Mouse (Mus musculus) spleen, adult 18-20 months (tissue): ENCODE results near the gene Mogs.

Source experiments
- DNase-seq, 2 experiments: peaks; one replicate each; pipeline ENCODE4 v3.0.0; 2022; ENCODE audit warnings: mixed read lengths in 2 of 2

The Mogs gene

DNA sequence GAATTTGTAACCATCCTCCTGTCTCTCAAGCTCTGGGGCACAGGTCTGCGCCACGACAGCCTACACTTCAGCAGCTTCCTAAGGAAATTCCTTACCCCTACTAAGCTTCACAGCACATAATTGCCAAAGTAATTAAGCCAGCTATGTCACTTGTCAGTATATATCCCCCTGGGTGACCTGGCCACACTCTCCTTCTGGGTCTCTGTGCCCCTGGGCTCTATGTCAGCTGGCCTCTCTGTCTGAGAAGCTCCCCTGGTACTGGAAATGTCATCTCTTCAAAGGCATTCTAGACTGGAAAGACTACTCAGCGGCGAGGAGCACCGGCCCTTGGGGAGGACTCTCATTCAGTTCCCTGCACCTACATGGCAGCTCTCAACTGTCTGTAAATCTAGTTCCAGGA is 7.7 kb downstream of the Mogs start:
- no peak for DNase-seq

DNA sequence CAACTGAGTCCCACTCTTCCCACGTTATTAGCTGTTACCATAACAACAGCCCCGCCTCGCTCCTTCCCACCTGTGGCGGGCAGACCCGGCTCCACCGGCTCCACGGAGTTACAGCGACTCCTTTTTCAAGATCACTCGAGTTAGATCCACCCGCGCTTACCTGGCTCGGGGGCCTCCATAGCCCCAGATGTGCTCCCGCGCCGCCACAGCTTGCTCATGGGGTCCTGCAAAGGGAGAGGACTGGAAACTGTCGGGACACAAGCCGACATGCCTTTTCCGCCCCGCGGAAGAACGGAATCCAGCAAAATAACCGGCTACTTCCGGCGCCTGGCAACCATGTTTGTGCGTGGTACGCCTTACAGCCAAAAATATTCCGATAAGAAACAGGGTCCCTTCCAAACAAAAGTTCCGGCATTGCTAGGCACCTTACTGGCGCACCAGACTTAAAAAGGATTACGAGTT is 9.6 kb downstream of the Mogs start:
- peak; percentile 76 to 84 for DNase-seq

DNA sequence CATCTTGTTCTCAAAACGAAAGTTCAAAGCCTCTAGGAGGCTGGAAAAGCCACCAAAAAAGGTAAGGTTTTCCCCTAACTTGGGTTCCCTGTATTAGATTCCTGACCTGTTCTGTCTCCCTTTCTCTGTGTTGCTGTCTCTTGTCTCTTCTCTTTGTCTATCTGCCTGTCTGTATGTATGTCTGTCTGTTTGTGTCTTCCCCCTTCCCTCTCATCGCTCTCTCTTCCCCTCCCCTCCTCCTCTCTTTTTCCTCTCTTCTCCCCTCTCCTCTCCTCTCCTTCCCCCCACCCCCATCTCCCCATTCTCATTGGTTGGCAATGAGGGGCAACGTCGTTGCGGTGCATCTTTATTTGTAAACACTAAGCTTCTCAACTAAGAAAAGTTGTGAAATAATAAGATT is 10.0 kb downstream of the Mogs start, which contains the start of gene Ino80b:
TSS of gene Ino80b (minus strand) at position 101 of the 400 bp plus-strand sequence.
- DNase-seq, result no peak

DNA sequence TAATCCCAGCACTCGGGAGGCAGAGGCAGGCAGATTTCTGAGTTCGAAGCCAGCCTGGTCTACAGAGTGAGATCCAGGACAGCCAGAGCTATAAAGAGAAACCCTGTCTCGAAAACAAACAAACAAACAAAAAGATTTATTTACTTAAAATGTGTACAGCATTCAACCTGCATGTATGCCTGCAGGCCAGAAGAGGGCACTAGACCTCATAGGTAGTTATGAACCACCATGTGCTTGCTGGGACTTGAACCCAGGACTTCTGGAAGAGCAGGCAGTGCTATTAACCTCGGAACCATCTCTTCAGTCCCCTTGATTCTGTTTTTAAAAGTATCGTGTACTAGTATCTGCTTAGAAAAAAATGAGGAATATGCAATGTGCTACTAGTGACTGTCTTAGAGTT is 12.1 kb downstream of the Mogs start:
- no peak for DNase-seq

DNA sequence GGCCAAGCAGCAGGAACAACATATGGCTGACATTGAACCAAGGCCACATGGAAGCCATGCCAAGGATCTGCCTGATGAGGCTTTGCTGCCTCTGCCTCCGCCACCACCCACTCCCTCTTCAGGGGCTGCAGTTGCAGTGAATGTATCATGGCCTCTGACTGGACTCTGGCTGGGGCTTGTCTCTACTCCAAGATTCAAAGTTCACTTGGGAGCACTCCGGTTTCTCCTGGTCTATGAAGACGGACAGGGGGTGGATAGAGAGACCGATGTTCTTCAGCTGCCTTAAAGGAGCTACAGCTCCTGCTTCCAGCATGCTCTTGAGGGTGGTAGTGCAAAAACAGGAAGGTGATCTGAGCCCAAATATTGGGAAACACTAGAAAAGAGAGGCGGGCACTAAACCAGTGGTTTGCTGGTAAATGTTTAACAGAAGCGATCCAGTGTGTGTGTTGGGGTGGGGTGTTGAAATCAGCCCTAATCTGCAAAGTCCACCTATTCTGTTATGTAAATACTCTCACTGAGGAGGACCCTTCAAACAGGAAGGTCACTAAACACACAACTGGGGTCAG is 16.3 kb downstream of the Mogs start:
- no peak for DNase-seq

DNA sequence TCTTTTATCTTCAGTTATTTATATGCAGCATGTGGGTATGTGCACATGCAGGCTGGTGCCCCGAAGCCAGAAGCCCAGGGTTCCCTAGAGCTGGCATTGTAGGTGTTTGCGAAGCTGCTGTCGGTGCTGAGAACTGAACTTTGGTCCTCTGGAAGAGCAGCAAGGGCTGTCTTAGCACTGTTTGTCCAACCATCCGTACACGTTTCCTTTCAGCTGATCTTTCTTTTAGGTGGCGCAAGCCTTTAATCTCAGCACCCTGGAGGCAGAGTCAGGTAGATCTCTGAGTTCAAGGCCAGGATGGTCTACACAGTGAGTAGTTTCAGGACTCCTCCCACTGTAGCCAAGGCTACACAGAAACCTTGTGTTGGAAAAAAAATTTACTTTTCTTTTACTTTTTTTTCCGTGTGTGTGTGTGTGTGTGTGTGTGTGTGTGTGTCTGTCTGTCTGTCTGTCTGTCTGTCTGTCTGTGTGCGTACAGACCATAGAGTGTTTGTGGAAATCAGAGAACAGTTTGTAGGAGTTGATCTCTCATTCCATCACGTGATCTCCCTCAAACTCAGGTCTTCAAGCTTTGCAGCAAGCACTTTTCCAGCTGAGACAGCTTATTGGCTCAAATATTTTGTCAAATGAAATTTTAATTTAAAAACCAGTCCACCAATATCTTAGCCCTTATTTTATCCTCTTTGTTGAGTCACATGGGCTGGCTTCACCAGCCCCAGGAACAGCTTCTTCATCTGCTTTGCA is 17.1 kb downstream of the Mogs start:
- no peak for DNase-seq

DNA sequence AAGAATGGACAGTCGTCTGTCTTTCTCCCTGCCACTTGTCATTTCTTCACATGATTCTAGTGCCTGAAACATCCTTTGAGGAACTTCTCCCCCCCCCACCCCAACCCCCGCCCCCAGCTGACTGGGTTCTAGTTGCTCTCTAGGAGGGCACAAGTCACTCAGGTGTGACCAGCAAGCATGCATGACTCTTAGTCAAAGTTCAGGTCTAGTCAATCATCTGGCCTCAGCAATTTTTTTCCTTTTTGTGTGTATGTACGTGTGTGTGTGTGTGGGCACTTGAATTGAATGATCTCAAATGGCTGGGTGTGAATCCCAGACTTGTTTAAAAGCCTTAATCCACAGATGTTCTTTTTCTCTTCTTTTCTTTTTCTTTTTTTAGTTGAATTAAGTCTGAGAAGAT is 18.9 kb downstream of the Mogs start:
- no peak for DNase-seq

DNA sequence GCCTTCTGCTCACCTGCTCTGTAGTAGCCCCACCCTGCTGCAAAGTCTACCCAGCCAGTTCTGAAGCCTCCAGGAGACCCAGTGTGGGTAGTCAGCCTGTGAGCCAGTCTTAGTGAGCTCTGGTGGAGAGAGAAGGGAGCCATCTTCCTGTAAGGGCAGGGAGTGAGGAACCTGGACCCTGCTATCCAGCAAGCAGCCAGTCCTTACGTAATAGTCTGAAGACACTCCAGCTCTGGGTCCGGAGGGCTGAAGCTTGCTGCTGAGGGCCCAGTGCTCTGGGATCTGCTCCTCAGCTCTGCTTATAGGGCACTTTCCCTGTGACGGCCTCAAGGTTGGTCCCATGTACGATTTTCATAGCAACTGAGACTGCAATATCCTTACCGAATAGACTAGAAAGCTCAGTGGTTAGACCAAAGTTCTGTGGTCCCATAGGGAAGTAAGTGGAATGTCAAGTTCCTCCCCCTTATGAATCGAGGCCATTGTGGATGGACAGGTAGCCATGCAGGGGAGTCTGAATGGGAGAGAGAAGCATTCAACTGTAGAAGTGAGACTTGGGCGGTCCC is 19.7 kb downstream of the Mogs start, which contains the start of gene Rtkn:
TSS of gene Rtkn (plus strand) at position 513 of the 563 bp plus-strand sequence.
- no peak for DNase-seq

DNA sequence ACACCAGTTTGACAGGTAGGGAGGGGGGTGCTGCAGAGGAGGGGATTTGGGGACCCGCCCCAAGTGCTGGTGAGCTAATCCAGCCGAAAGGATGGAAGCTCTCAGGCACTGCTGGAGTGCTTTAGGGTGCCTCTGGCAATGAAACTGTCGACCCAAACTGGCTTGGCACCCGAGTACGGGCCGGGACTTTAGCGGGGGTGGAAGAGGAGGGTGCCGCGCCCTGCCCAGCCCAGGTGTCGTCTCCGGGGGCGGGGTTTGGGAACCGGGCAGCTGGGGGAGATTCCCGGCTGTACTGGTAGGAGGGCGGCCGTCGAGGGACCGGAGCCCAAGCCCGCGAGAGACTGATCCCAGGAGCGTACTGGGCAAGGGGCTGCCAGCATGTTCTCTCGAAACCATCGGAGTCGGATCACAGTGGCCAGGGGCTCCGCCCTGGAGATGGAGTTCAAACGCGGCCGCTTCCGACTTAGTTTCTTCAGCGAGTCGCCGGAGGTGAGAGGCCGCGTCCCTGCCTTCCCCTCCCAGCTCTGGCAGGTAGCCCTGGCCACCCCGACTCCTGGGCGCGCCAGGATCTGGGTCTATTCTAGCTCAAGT is 20.4 kb downstream of the Mogs start:
- no peak for DNase-seq

DNA sequence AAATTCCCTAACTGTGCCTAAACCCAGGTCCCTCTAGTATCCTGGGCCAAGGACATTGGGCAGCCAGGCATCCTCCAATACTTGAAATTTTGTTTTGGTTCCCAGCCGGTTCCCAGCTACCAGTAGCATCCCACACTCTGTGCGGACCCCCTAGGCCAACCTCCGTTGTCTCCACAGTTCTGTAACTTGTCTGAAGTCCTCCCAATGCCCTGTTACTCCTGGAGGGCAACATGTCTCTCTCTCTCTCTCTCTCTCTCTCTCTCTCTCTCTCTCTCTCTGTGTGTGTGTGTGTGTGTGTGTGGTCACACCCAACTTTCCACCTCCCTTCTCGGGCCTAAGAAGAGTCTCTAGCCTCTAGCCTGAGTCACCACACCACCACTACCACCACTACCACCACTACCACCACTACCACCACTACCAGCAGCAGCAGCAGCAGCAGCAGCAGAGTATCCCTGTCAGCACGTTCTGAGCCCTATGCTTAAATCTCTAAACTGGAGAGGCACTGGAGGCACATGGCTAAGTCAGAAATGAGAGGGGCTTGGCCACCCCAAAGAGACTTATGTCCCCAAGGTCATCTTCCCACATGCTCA is 21.1 kb downstream of the Mogs start:
- no peak for DNase-seq

DNA sequence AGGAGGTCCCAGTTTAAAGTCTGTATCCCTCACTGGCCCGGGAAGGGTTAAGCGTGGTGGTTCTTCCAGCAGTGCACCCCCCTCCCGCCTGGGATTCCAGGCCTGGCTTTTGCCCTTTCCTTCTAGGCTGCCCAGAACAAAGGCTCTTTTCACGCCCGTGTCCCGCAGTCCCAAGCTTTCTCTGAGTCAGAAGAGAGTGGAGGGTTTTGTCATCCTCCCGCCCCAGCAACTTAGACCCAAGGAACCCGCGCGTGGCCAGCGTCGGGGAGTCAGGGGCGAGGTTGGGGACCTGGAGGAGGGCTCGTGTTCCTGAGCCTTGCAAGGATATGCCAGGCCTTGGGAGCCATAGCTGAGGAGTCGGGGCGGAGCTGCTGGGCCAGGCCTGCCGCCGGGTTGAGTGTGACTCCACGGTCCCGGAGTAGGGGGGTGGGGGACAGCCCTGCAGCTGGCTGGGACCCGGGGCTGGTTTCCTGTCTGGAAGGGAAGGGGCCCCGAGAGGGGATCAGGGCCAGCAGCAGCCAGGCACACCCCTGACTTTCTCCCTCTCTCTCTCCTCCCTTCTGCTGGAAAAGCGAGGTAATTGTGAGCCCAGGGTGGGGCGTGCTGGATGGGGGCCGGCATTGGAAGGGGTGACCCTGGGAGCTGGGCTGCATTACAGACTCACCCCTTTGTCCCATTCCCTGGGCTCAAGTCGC is 21.7 kb downstream of the Mogs start:
- no peak for DNase-seq

DNA sequence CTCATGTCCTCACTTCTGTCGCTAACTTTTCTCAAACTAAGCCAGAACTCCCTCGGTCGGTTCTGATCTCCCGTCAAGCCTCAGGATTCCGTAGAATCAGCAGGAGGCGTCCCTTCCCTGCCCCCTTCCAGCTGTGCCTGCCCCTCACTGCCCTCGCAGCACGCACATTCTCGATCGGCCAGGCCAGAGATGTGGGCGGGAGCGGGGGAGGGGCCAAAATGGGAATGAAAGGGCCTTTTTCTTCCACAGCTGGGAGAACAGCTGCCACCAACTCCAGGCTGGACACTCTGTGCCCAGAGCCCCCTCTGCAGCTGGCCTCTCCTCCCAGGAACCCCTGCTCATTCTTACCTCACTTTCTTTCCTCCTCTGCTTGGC is 22.3 kb downstream of the Mogs start:
- peak in 1 of 2 experiments; percentile 35 for DNase-seq

DNA sequence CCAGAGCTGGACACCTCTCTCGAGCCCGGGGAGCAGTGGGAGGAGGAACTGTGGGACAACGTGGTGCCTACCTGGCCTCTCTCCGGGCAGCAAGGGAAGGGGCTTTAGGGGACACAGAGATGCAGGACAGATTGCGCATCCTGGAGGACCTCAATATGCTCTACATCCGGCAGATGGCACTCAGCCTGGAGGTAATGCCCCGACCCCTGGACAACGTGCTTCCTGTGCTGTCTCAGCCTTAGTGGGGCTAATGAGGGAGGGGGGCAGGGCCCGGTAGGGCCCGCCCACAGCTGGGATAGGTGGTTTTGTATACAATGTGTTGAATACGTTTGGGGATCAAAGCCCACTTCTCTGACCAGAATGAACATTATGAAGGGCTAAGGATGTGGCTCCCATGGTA is 22.8 kb downstream of the Mogs start:
- no peak for DNase-seq

DNA sequence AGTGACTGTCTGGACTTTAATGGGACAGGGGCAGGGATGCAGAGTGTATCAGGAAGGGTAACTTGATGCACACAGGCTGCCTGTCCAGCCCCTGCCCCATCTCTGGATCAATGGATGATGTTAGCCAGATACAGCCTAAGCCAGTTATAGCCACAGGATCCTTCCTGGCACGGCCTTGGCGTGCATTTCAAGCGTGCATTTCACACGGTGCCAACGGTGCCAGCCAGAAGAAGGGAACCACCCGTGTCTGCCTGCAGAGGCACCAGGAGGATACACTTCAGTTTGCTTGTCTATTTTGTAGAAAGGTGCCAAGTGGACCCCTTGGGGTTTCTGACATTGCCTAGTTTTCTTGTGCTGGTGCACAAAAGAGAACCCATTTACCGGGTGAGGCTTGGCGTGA is 24.7 kb downstream of the Mogs start:
- no peak for DNase-seq

DNA sequence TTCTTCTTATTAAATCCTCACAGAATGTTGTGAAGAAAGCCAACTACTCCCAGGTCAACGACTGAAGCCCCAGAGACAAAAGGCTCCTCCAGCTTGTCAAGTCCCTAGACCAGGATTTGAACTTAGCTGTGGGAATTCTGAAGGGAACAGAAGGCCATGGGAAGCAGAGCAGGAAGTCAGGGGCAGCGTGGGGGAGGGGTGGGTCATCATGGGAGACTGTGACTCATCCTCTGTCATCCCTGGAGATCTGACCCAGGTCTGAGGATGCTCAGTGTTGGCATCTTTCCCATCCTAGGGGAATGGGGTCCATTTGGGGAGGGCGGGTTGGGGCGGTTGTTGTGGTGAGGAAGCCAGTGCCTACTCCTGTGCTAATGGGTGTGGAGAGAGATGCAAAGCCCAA is 26.3 kb downstream of the Mogs start:
- no peak for DNase-seq

DNA sequence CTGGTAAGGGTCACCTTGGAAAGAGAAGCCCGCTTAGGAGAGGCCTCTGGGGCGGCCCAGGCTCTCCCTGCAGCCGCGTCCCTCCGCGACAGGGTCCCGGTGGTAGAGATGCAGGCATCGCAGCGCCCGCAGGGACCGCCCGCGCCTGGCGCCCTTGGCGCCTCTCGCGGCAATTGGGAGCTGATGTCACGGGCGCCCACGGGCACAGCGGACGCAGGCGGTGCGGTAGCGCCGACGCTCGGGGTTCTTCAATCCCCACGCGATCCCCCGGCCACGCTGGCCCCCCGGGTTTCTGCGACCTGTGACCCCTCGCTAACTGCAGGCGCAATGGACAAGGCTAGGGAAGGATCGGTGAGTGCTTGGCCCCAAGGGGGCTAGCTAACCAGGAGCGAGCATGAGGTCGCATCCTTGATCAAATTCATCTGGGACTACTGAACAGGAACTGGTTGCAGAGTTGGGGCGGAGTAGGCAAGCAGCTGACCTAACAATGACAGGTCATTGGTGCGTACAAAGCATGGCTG is 27.0 kb downstream of the Mogs start:
- no peak for DNase-seq

DNA sequence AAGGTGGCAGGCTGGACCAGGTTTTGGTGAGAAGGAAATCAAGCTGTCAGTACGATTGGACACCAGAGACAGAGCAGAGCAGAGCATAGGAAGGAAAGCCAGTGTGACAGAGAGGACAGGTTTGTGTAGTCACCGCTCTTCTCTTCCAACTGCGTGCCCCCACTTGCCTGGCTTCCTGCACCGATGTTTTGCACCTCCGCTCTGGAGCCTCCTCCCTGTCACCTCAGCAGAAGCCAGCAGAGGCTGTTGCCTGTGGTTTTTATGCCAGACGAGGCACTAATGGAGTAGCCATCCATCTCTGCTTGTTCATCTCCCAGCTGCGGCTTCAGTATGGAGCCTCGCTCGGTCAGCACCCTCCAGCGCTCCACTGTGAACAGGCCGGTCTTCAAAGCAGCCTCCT is 27.6 kb downstream of the Mogs start:
- no peak for DNase-seq

DNA sequence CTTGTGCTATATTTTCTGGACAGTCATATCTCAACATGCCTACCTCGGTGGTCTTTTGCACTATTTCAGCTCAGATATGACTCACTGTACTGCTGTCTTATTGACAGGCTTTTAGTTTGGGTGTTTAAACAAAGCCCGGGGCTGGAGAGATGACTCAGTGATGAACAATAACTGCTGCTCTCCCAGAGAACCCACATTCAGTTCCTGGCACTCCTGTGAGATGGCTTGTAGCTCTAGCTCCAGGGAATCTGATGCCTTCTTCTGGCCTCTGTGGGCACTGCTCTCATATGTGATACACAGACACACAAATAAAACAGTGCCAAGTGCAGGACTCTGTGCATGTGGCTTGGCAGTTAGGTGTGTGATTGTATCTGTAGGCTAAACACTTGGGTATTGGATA is 29.9 kb downstream of the Mogs start:
- no peak for DNase-seq

DNA sequence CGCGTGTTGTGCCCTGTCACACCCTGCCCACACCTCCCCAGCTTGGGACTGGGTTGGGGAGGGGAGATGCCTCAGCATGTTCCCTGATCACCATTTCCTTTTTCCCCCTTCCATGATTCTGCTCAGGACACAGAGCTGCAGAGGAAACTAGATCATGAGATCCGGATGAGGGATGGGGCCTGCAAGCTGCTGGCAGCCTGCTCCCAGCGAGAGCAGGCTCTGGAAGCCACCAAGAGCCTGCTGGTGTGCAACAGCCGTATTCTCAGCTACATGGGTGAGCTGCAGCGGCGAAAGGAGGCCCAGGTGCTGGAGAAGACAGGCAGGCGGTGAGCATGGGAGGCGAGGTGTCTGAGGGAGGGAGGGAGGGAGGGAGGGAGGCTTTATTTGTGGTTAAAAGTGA is 30.5 kb downstream of the Mogs start:
- no peak for DNase-seq

DNA sequence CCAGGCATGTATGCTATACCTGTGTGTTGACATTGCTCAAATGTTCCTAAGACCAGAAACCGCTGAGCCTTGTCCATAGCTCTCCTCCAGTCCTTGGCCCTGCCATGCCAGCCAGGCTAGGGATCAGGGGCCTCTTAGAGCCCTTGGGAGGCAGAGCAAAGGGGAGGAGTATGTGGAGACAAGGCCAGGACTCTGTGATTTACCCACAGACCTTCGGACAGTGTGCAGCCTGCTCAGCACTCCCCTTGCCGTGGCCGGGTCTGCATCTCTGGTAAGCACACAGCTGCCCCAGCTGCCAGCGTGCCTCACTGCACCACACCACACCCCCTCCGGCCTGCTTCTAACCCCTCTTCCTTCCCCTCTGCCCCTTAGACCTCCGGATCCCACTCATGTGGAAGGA is 32.0 kb downstream of the Mogs start:
- no peak for DNase-seq

DNA sequence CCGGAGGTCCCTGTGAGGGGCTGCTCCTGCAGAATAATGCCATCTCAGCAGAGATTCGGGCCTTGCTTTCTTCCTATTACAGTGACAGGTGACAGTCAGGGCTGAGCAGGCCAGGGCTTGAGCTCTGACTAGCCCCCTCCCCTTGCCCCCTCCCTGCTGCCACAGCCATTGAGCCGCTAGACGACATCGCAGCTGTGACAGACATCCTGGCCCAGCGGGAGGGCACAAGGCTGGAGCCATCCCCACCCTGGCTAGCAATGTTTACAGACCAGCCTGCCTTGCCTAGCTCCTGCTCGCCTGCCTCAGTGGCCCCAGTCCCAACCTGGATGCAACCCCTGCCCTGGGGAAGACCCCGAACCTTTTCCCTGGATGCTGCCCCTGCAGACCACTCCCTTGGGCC is 36.4 kb downstream of the Mogs start:
- no peak for DNase-seq

DNA sequence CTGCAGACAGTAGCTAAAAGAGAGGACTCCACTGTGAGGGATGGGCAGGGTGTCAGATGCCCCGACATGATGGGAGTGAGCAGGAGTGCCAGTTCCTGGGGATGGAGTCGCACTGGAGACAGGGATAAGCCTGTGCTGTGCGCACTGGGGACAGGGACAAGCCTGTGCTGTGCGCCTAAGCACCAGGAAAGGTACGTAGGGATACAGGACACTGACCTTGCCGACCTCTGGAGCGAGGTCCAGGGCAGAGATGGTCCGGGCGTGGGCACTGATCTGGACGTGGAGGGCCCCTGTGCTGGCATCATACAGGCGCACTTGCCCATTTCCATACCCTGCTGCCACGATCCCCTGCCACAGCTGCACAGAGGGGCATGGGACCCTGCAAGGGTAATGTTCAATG is 37.7 kb downstream of the Mogs start:
- no peak for DNase-seq

DNA sequence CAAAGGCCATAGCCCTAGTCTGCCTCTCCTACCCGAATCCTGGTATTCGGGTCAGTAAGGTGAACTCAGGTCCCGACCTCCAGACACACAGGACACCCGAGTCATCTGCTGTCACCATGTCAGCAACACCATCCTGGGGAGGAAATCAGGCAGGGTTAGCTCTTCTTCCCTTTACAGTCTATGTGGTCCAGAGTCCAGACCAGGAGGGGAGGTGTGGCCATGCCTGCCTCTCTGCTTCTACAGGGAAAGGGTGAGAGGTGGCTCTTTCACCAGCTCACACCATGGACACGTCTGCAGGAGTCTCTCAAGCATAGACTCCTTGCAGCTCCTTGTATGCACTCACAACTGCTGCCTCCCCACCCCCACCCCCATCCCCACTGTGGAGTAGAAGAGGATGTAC is 38.2 kb downstream of the Mogs start:
- DNase-seq, result no peak
